Mouse (Mus musculus) kidney, adult 2 months (tissue): ENCODE measurements around the gene Wfdc16.

ENCODE experiments used
- CTCF ChIP-seq: fragments of 200-500 bp; conservative IDR thresholded peaks from 2 replicates; pipeline ENCODE4 v1.5.1; 2011; ENCODE audit warnings: low read depth, mild to moderate bottlenecking, control low read depth, low read length, moderate library complexity, mixed read lengths; ENCODE audit not compliant: insufficient read depth, insufficient read length
- POLR2A ChIP-seq: fragments of 200-500 bp; IDR thresholded peaks from one replicate; pipeline ENCODE4 v1.6.1; 2011; ENCODE audit warnings: low read depth, low read length, control low read depth

- TF ChIP-seq POLR2A (no peak), CTCF (no peak)
Measured at GRCm38 (mm10) chr2:164664851-164665250, 26.3 kb upstream of the Wfdc16 start.
